Mouse (Mus musculus): ENCODE results near the gene Hba-a1. TPM values are rescaled to one million over a fixed set of nuclear protein-coding genes. Genes with fewer than 3 reads are reported as not detected.

Gene Hba-a1
- polyA plus RNA-seq, 1 experiment from 2014 or later, result 2,663 TPM

DNA sequence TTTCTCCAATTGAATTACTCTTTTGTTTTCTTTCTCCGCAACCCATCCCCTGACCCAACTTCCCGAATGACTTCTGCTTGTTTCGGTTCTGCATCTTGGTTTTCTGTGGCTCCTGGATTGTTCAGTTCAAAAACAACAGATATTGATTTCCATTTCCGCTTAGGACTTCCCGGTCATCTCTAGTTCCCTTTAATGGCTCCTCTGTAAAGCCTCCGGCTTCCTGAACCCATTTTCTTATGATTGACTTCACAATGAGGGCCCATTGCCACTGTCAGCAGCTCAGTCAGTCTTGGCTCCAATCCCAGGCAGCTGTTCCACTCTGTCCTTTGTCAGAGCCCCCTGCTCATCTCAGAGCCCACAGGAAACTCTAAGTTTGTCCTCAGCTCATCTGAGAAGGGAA is 47.8 kb downstream of the Hba-a1 start:
- 0 out of 2 replicates have a peak overlapping the region, but pooled peaks have one; percentile 13 for H3K4me2 ChIP-seq
- 33% methylated on average over 6 of the region's 6 CpGs for WGBS
- no peaks in the 10 kb centered on the region for H3K9me3 ChIP-seq
- no peak overlapping the region for H3K9ac ChIP-seq
- H3K4me1 ChIP-seq (replicated peaks), result peaks cover 11% of the 10 kb centered on the region
- H3K27ac ChIP-seq (replicated peaks), result no peak overlapping the region
- no peaks in the 10 kb centered on the region for H3K27me3 ChIP-seq
- no peak overlapping the region for H3K4me3 ChIP-seq
- no peaks in the 10 kb centered on the region for H3K36me3 ChIP-seq
- no peak; the same call in 1 of the 2 replicates for ATAC-seq (ENCODE audit: low FRiP score, low read depth)

DNA sequence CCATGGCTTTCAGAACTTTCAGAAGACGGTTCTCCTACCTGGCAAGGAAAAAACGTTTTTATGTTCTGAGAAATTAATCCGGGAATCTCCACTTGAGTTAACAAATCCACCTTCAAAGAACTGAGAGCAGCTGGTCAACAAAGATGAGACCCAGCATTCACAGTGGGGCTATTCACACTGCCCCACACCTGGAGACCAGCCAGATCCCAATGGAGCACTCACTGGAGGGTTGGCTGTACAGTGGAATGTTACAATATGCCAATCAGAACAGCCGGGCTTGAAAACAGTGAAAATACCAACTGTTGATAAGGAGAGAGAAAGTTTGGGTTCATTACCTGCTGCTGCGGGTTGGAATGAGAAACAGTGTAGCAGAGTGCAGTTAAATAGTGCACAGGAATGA is 48.5 kb downstream of the Hba-a1 start:
- H3K4me3 ChIP-seq, result no peak overlapping the region
- H3K4me1 ChIP-seq (replicated peaks), result peaks cover 11% of the 10 kb centered on the region
- no peak overlapping the region for H3K27ac ChIP-seq (replicated peaks)
- H3K9ac ChIP-seq, result no peak overlapping the region
- 56% methylated on average over 5 of the region's 5 CpGs for WGBS
- no peak overlapping the region for H3K4me2 ChIP-seq
- H3K9me3 ChIP-seq, result no peaks in the 10 kb centered on the region
- H3K27me3 ChIP-seq, result no peaks in the 10 kb centered on the region
- no peaks in the 10 kb centered on the region for H3K36me3 ChIP-seq
- no peak for ATAC-seq (ENCODE audit: low FRiP score, low read depth)

DNA sequence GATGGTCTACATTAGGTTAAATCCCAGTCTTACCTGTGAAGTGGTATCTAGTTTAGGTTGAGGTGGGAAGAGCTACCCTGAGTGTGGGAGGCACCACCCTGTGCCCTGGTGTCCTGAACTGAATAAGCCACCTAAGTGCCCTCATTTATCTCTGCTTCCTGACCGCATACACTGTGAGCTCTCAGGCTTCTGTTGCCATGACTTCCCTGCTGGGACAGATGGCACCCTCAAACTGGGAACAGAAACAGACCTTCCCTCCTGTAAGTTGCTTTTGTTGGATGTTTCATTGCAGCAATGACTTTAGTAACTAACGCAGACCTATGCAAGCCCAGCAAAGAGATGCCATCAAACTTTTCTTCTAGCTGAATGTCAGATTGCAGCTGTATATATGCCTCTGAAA is 49.9 kb downstream of the Hba-a1 start:
- H3K4me1 ChIP-seq (replicated peaks), result peaks cover 11% of the 10 kb centered on the region
- WGBS, result 57% methylated on average over 2 of the region's 2 CpGs

More for the DNA sequence above, 49.9 kb downstream of the Hba-a1 start:
- no peaks in the 10 kb centered on the region for H3K27me3 ChIP-seq
- no peak overlapping the region for H3K9ac ChIP-seq
- H3K9me3 ChIP-seq, result no peaks in the 10 kb centered on the region
- no peak overlapping the region for H3K4me2 ChIP-seq
- no peak overlapping the region for H3K4me3 ChIP-seq
- ATAC-seq (ENCODE audit: low FRiP score, low read depth), result no peak
- no peaks in the 10 kb centered on the region for H3K36me3 ChIP-seq
- no peak overlapping the region for H3K27ac ChIP-seq (replicated peaks)

Other genes starting within 250 kb of the Hba-a1 start
- gene Il9r, start 83.2 kb upstream of the Hba-a1 start, polyA plus RNA-seq (2015; fragmentation: Nextera tagmentation; extraction: Ambion mirVana), result not detected in 2 replicates
- gene Snrnp25, start 78.1 kb upstream of the Hba-a1 start, polyA plus RNA-seq (2015; fragmentation: Nextera tagmentation; extraction: Ambion mirVana), result 49.5 and 50.4 TPM in 2 replicates
- gene Rhbdf1, start 61.2 kb upstream of the Hba-a1 start, polyA plus RNA-seq (2015; fragmentation: Nextera tagmentation; extraction: Ambion mirVana), result 24.8 and 29.2 TPM in 2 replicates
- 34.7 and 36.9 TPM in 2 replicates for gene Mpg, start 57.0 kb upstream of the Hba-a1 start, polyA plus RNA-seq (2015; fragmentation: Nextera tagmentation; extraction: Ambion mirVana)
- gene Nprl3, start 15.8 kb upstream of the Hba-a1 start, polyA plus RNA-seq (2015; fragmentation: Nextera tagmentation; extraction: Ambion mirVana), result 33.5 and 43.9 TPM in 2 replicates
- gene Hba-x, start 7.1 kb upstream of the Hba-a1 start, polyA plus RNA-seq (2015; fragmentation: Nextera tagmentation; extraction: Ambion mirVana), result 31.5 and 46.1 TPM in 2 replicates
- gene Hbq1b, start 3.5 kb downstream of the Hba-a1 start, polyA plus RNA-seq (2015; fragmentation: Nextera tagmentation; extraction: Ambion mirVana), result 0.51 and 0.95 TPM in 2 replicates
- 6,860 and 8,722 TPM in 2 replicates for gene Hba-a2, start 13.0 kb downstream of the Hba-a1 start, polyA plus RNA-seq (2015; fragmentation: Nextera tagmentation; extraction: Ambion mirVana)
- 0.83 and 2.3 TPM in 2 replicates for gene Hbq1a, start 16.6 kb downstream of the Hba-a1 start, polyA plus RNA-seq (2015; fragmentation: Nextera tagmentation; extraction: Ambion mirVana)
- 20.8 and 21.1 TPM in 2 replicates for gene Sh3pxd2b, start 64.3 kb downstream of the Hba-a1 start, polyA plus RNA-seq (2015; fragmentation: Nextera tagmentation; extraction: Ambion mirVana)
- 46.6 and 46.9 TPM in 2 replicates for gene Ubtd2, start 171.9 kb downstream of the Hba-a1 start, polyA plus RNA-seq (2015; fragmentation: Nextera tagmentation; extraction: Ambion mirVana)
- gene Efcab9, start 248.6 kb downstream of the Hba-a1 start, polyA plus RNA-seq (2015; fragmentation: Nextera tagmentation; extraction: Ambion mirVana), result 0.25 and 0.63 TPM in 2 replicates
- gene Stk10, start 249.8 kb downstream of the Hba-a1 start, polyA plus RNA-seq (2015; fragmentation: Nextera tagmentation; extraction: Ambion mirVana), result 2.0 and 2.8 TPM in 2 replicates